Mouse (Mus musculus) olfactory bulb, adult 2 months (tissue): ENCODE measurements at regions not wholly inside any gene's neighbourhood (a gene's known extent, or its start where the extent isn't known, plus 50 kb on each side); places are given as distances from the start of the nearest gene placed in this dataset.

Experiments
- H3K27ac ChIP-seq: fragments of 200-500 bp; 2 replicates; pipeline ENCODE4 v1.5.1; 2012; ENCODE audit warnings: low read depth, low read length; ENCODE audit not compliant: insufficient read depth
- H3K4me1 ChIP-seq: fragments of 200-500 bp; 2 replicates; pipeline ENCODE4 v1.6.1; 2012; ENCODE audit warnings: low read length; ENCODE audit not compliant: control insufficient read depth, insufficient read depth
- H3K4me3 ChIP-seq: fragments of 200-500 bp; 2 replicates; pipeline ENCODE4 v1.5.1; 2012; ENCODE audit warnings: mild to moderate bottlenecking, low read depth, low read length, moderate library complexity; ENCODE audit not compliant: insufficient read depth
- CTCF ChIP-seq: fragments of 200-500 bp; IDR thresholded peaks from 2 replicates; pipeline ENCODE4 v1.5.1; 2012; ENCODE audit warnings: low read depth, mild to moderate bottlenecking, low read length, moderate library complexity; ENCODE audit not compliant: insufficient read depth
- POLR2A ChIP-seq: fragments of 200-500 bp; IDR thresholded peaks from 2 replicates; pipeline ENCODE4 v1.6.1; 2012; ENCODE audit warnings: mild to moderate bottlenecking, low read depth, low read length, moderate library complexity; ENCODE audit not compliant: insufficient read depth
- WGBS: fragments of 180-500 bp; shearing (Covaris S2); methylation state at CpG from one replicate; pipeline ENCODE4 v1.1.7; 2018; 5-methylcytosine and 5-hydroxymethylcytosine counted together

GRCm38 (mm10) chr3:149134028-149134938 is 143.9 kb upstream of the Adgrl2 start:
- 75% methylated on average over 9 of the region's 9 CpGs for WGBS
- Histone ChIP-seq H3K4me1 (no peaks in the 10 kb centered on the region), H3K4me3 (no peak overlapping the region), H3K27ac (no peak overlapping the region)
- TF ChIP-seq POLR2A = no peak
- no peak for TF ChIP-seq CTCF

DNA sequence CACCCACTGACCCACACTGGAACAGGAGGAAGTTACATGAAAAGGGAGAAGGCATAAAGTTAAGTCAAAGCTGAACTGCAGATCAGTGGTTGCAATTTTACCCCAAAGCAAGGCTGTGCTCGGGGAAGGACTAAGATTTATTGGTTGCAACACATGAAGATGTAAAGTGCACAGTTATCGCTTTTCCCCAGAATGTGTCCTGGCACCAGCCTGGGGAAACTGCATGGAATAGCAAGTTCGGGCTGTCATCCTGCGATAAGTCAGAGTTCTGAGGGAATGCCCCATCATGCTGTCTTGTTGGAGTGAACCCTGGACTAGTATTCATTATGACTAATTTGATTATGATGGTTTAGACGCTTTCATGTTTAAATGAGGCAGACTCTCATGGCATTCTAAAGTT is 128.5 kb upstream of the Adgrl2 start:
- H3K27ac ChIP-seq = no peak overlapping the region
- H3K4me3 ChIP-seq = no peak overlapping the region
- H3K4me1 ChIP-seq = peaks cover 3% of the 10 kb centered on the region; the same call in 1 of the 2 replicates
- 95% methylated on average over 5 of the region's 5 CpGs for WGBS
- TF ChIP-seq CTCF (no peak), POLR2A (no peak)

DNA sequence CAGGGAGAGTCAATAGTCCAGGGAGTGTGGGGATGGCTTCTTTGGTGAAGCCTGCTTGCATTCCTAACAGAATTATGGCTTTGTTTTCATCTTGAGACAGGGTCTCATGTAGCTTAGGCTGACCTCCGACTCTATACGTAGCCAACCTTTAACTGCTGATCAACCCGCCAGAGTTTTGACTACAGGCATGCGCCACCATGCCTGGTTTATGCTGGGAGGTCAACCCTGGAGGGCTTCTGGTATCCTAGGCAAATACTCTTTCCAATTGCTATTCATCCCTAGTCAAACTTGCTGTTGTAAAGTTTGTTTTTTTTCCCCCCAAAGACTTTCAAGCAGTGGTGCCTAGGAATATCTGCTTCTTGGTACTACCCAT is 127.3 kb upstream of the Adgrl2 start:
- TF ChIP-seq CTCF = no peak
- no peak for TF ChIP-seq POLR2A
- 90% methylated on average over 4 of the region's 4 CpGs for WGBS

DNA sequence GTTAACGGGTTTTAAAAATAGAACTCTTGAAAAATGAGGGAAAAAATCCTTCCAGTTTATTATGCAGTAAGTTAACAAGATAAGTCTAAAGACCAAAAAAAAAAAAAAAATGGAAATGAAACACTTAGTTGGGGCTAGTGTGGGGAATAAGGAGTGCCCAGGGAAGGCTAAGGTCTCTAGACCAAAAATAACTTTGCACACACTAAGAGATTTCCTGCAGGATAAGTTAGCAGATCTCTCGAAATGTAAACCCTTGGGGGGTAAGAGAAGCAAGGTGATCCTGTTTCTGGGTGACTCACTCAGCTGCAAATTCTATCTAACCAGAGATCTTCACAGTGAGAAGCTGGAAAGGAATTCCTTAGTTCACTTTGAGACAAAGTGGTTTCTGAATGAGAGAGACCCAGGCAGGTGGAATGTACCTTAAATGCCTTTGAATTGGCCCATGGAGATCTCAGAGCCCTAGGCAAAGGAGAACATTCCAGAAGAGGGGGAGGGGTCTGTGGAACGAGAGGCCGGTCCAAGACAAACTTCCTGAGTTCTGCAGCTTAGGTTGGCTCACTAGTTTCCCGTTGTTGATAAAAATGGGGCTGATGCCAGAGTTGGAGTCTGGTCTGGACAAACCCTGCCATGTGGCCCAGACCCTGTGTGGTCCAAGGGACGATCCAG is 126.8 kb upstream of the Adgrl2 start:
- Histone ChIP-seq H3K27ac (no peak overlapping the region), H3K4me3 (no peak overlapping the region), H3K4me1 (peaks cover 3% of the 10 kb centered on the region; the same call in 1 of the 2 replicates)
- TF ChIP-seq CTCF = no peak
- TF ChIP-seq POLR2A = no peak
- WGBS = 67% methylated on average over 6 of the region's 6 CpGs

More for the DNA sequence above, 127.3 kb upstream of the Adgrl2 start:
- no peak overlapping the region for H3K27ac ChIP-seq
- H3K4me3 ChIP-seq = no peak overlapping the region
- H3K4me1 ChIP-seq = peaks cover 3% of the 10 kb centered on the region; the same call in 1 of the 2 replicates

DNA sequence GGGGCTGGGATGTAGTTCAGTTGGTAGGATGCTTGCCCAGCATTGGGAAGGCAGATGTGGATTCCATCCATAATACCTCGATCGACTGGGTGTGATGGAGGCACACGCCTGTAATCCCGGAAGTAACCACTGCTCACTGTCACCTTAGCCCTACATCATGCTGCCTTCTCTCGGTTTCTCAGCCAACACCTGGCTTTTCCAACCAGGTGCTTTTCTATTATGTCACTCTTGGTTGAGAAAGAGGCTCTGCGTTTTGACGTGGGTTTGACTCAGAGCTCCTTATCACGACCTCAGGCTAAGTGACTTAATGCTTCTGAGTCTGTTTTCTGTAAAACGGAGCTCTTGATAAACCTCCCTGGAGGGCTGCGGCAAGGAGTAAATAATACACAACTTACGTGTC is 126.2 kb upstream of the Adgrl2 start:
- TF ChIP-seq POLR2A = no peak
- TF ChIP-seq CTCF = no peak
- Histone ChIP-seq H3K27ac (no peak overlapping the region), H3K4me1 (peaks cover 3% of the 10 kb centered on the region; the same call in 1 of the 2 replicates), H3K4me3 (no peak overlapping the region)
- 89% methylated on average over 11 of the region's 11 CpGs for WGBS

DNA sequence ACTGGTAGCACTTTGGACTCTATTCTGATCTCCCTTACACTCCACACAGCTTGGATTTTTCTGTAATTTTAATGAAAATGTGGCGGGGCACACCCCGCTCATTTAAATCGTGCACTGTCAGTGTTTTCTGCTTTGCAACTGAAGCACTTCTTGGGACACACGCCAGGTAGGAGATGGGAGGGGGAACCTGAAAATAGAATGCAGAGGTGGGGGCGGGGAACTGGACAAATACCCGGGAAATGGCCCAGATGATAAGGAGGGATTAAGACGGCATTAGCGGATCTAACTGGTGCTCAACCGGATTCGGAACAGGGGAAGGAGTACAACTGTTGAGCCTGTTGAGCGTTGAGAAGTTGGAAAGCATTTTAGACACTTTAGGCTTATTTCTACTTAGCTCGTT is 125.5 kb upstream of the Adgrl2 start:
- H3K4me3 ChIP-seq = no peak overlapping the region
- 52% methylated on average over 12 of the region's 12 CpGs for WGBS
- no peak overlapping the region for H3K27ac ChIP-seq
- no peak for TF ChIP-seq CTCF
- no peak for TF ChIP-seq POLR2A
- H3K4me1 ChIP-seq = peaks cover 3% of the 10 kb centered on the region; the same call in 1 of the 2 replicates

DNA sequence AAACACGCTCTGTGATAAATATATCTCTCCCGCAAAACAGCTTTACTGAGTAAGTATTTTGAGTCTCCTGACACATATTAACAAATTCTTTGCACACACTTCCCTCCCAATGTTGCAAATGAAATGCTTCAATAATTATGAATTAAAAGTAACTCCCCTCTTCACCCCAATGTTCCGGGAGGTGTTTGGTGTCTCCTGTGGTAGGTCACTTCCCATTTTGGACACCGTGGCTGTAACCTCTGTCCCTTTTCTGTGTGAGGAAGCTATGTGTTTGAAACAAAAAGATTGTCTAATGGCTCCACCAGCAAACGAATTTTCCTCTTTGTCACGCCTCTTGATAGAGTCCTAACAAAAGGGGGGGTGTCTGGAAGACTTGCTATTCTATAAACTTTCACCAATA is 122.5 kb upstream of the Adgrl2 start:
- Histone ChIP-seq H3K4me1 (peaks cover 3% of the 10 kb centered on the region; the same call in 1 of the 2 replicates), H3K27ac (no peak overlapping the region), H3K4me3 (no peak overlapping the region)
- TF ChIP-seq CTCF (no peak), POLR2A (no peak)
- 83% methylated on average over 6 of the region's 6 CpGs for WGBS

DNA sequence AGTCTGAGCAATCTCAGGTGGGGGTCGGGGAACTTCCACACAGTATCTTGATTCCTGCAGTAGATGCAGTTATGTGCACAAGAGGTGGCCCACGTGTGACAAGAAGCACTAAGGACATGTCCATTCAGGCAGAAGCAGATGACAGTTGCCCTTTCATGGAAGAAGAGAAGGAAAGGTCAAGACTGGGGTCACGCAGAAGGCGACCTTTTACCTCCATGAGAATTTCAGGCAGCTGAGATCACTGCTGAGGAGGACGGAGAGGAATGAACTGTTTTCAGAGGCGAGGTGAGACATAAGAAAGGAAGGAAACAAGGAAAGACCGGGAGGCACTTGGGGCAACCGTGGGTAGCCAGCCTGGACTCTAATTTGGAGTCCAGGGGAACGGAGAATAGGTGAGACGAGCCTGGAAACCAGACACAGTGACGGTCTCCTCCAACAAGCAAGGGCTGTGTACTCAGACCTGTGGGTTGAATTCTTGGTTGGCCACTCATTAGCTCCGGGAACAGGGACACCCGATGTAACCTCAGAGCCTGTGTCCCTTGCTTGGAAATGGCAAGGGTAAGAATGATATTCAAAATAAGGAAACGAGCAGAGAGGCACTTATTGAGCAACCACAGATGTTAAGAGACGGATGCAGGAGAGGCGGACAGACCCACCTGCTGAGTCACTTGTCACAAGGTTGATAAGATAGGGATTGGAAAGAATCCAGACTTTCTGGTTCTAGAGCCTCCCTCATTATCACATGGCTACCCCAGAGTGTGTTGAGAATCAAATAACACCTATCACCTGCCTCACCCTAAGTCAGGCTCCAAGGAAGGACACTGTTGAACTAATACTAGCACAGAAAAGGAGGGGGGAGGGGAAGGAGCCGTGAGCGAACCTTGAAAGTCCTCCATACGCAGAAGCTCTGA is 121.4 kb upstream of the Adgrl2 start:
- 87% methylated on average over 19 of the region's 19 CpGs for WGBS
- H3K4me1 ChIP-seq = no peaks in the 10 kb centered on the region

More for the DNA sequence above, 121.4 kb upstream of the Adgrl2 start:
- Histone ChIP-seq H3K27ac (no peak overlapping the region), H3K4me3 (no peak overlapping the region)
- TF ChIP-seq CTCF (no peak), POLR2A (no peak)
